Mouse (Mus musculus) forebrain, embryonic 12.5 days (tissue): Measurements from ENCODE around the gene Ifi204. TPM values are rescaled to one million over a fixed set of nuclear protein-coding genes. Genes with fewer than 3 reads are reported as not detected.

Experiments
- polyA plus RNA-seq: library from polyadenylated mRNA; unstranded; fragments of >200 nt; fragmentation: Nextera tagmentation; extraction: Ambion mirVana; gene quantifications from 2 replicates; pipeline ENCODE4 v1.2.1, GENCODE M21; 2016

Gene Ifi204
- polyA plus RNA-seq, 1 experiment from 2014 or later = 0.72 TPM

Other genes starting within 250 kb of the Ifi204 start
- gene Ifi214, start 231.0 kb downstream of the Ifi204 start, polyA plus RNA-seq = not detected in 2 replicates
- not detected in 2 replicates for gene Ifi213, start 167.7 kb downstream of the Ifi204 start, polyA plus RNA-seq
- 0.05 TPM in 1 of 2 replicates, not detected in the other for gene Ifi209, start 136.0 kb downstream of the Ifi204 start, polyA plus RNA-seq
- not detected in 2 replicates for gene Ifi208, start 93.3 kb downstream of the Ifi204 start, polyA plus RNA-seq
- gene Ifi207, start 25.2 kb downstream of the Ifi204 start, polyA plus RNA-seq = 0.18 and 0.33 TPM in 2 replicates
- 0.13 and 0.18 TPM in 2 replicates for gene Ifi211, start 146.1 kb upstream of the Ifi204 start, polyA plus RNA-seq
- 0.35 and 0.36 TPM in 2 replicates for gene Mndal, start 175.5 kb upstream of the Ifi204 start, polyA plus RNA-seq
- gene Ifi203, start 175.7 kb upstream of the Ifi204 start, polyA plus RNA-seq = 0.17 and 0.21 TPM in 2 replicates
- gene Ifi202b, start 215.8 kb upstream of the Ifi204 start, polyA plus RNA-seq = not detected in 2 replicates